Mouse (Mus musculus): ENCODE results near the gene Olfr175-ps1. TPM values are rescaled to one million over a fixed set of nuclear protein-coding genes. Genes with fewer than 3 reads are reported as not detected.

The Olfr175-ps1 gene
- not detected in 2 replicates for total RNA-seq (2017)

- ATAC-seq (replicated peaks; ENCODE audit: low read depth, poor library complexity, severe bottlenecking) = no peak
These were observed at the start of gene Olfr175-ps1 for GRCm38 (mm10) chr16:58826732-58827319. Gene Olfr175-ps1 (minus strand): TSS chr16:58826782.

GRCm38 (mm10) chr16:58874668-58875067 lies 48.1 kb upstream of the Olfr175-ps1 start, which contains the start of gene Olfr177:
Gene Olfr177 (minus strand): TSS chr16:58874768.
- ATAC-seq (replicated peaks; ENCODE audit: low read depth, poor library complexity, severe bottlenecking) = no peak

GRCm38 (mm10) chr16:58861479-58861878 lies 34.9 kb upstream of the Olfr175-ps1 start:
- no peak for ATAC-seq (replicated peaks; ENCODE audit: low read depth, poor library complexity, severe bottlenecking)

GRCm38 (mm10) chr16:58860032-58860737 lies 33.6 kb upstream of the Olfr175-ps1 start:
- no peak for ATAC-seq (replicated peaks; ENCODE audit: low read depth, poor library complexity, severe bottlenecking)

- ATAC-seq (replicated peaks; ENCODE audit: low read depth, poor library complexity, severe bottlenecking) = no peak
These were observed 26.4 kb downstream of the Olfr175-ps1 start, which contains the start of gene Olfr173 for GRCm38 (mm10) chr16:58800168-58800567. Gene Olfr173 (minus strand): TSS chr16:58800268.

Other genes with a start within 250 kb of the Olfr175-ps1 start
- not detected in 2 replicates for gene Gm813, start 209.8 kb downstream of the Olfr175-ps1 start, total RNA-seq (2017)
- gene E330017A01Rik, start 188.0 kb downstream of the Olfr175-ps1 start, total RNA-seq (2017) = not detected in 2 replicates
- gene Cpox, start 156.5 kb downstream of the Olfr175-ps1 start, total RNA-seq (2017) = 57.3 and 76.1 TPM in 2 replicates
- gene Gpr15, start 107.7 kb downstream of the Olfr175-ps1 start, total RNA-seq (2017) = not detected in 2 replicates
- 24.0 TPM in 2 replicates for gene Cldnd1, start 98.9 kb downstream of the Olfr175-ps1 start, total RNA-seq (2017)
- not detected in 2 replicates for gene Olfr172, start 63.6 kb downstream of the Olfr175-ps1 start, total RNA-seq (2017)
- gene Olfr173, start 26.5 kb downstream of the Olfr175-ps1 start, total RNA-seq (2017) = not detected in 2 replicates
- gene Olfr177, start 48.0 kb upstream of the Olfr175-ps1 start, total RNA-seq (2017) = not detected in 2 replicates
- gene Olfr178, start 65.3 kb upstream of the Olfr175-ps1 start, total RNA-seq (2017) = not detected in 2 replicates
- not detected in 2 replicates for gene Olfr181, start 102.0 kb upstream of the Olfr175-ps1 start, total RNA-seq (2017)
- gene Olfr180, start 102.6 kb upstream of the Olfr175-ps1 start, total RNA-seq (2017) = not detected in 2 replicates
- gene Olfr183, start 168.6 kb upstream of the Olfr175-ps1 start, total RNA-seq (2017) = not detected in 2 replicates
- gene Olfr186, start 203.5 kb upstream of the Olfr175-ps1 start, total RNA-seq (2017) = not detected in 2 replicates
- gene Olfr187, start 213.0 kb upstream of the Olfr175-ps1 start, total RNA-seq (2017) = not detected in 2 replicates